Mouse (Mus musculus): ENCODE results near the gene Irgm1.
"Not testable (repeated sequence)": the region's sequence is repeated elsewhere in the genome, so short reads cannot be mapped to it uniquely, and the experiment has no call there.

Irgm1 gene

DNA sequence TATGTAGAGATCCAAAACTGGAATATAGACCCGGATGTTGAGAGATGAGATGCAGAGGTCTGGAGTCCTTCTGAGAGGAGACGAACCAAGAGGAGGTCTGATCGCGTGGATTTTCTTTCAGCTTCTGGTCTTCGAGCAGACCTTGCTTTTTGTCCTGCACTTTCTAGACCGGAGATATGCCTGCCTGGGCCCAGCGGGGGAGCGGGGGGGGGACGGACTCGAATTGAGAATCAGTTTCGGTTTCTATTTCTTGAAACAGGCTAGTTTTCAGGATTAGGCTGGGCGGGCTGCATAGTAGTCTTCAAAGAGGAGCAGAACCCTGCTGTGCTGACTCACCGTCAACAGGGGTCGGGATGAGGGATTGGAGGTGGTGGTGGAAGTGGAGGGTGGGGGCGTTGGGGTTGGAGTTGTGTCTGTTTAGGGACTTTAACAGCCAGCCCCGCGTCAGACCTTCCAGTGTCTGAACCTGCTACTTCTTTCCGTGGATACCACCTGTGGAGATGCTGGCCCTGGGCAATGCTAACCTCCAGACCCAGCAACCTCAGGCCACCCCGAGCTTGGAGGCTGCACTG is at the start of gene Irgm1:
TSS of gene Irgm1 (minus strand) at position 483 of the 572 bp plus-strand sequence.
- DNase-seq: no peak

DNA sequence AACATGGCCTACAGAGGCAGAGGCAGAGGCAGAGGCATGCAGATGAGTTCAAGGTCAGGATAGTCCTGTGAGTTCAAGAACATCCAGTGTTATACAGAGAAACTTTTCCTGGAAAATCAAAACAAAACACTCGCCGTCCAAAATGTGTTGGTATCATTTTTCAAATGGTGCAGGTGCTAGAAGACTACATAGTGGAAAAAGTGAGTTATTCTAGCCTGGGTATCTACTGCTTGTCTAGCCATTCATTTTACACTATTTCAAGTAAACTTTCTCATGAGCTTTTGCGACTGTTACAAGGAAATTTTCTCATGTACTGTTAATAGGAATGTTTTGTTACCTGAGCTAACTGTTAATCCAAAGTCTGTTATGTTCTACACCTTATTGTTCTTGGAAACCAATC is 46.9 kb upstream of the Irgm1 start:
- DNase-seq: no peak

DNA sequence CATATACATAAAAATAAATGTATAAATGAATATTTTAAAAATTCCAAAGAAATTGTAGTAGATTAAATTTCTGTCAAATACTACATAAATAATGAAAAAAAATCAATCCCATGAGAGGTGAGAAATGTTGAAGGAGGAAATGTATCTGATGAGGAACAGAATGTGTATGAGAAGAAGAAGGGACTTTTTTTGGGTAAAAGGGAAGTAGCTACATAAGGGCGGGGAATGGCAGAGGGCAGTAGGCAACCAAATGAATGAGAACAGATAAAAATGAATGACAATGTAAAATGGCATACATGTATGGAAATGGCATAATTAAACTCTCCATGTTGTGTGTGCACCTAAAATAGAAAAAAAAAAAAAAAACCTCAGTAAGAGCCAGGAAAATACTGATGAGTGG is 42.1 kb upstream of the Irgm1 start:
- no peak for DNase-seq

DNA sequence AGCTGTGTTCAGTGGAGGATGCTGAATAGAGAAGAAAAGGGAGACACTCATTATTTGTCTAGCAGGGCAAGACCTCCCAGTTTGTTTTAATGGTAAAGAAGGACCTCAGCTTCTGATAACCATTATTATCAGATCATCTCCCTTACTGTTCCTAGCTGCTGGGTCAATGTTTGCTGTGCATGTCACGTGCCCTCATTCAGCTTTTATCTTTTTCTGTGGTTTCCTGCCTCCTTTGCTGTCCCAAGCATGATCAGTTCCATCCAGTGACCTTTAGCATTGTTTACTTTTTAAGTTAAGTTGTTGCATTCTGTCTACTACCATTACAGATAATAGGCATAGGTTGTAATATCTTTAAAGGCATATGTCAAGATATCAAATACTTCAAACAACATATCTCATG is 37.0 kb upstream of the Irgm1 start:
- DNase-seq: no peak

- DNase-seq: no peak
Measured at GRCm38 (mm10) chr11:48902021-48902420, 30.5 kb upstream of the Irgm1 start, which contains the start of gene Gm5431. Gene Gm5431 (minus strand): TSS chr11:48902214.

GRCm38 (mm10) chr11:48901567-48901930 is 30.1 kb upstream of the Irgm1 start:
- not testable (repeated sequence) for DNase-seq

- not testable (repeated sequence) for DNase-seq
Measured at GRCm38 (mm10) chr11:48900654-48901566, 29.4 kb upstream of the Irgm1 start.

- no peak for DNase-seq
Measured at GRCm38 (mm10) chr11:48898812-48899431, 27.4 kb upstream of the Irgm1 start.

DNA sequence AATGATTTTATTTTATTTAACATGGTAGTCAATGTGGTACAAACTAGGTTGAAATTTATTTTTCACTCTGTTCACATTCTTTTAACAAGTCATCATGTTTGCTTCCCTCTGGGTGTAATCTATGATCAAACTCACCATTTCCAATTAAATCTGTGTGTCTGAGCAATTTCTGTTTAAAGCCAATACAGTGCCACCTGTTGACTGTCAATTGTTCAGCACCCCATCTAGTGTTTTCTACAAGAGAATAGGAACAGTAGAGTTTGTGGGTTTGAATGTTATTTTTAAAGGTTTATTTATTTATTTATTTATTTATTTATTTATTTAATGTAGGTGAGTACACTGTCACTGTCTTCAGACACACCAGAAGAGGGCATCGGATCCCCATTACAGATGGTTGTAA is 5.2 kb upstream of the Irgm1 start:
- DNase-seq: no peak

DNA sequence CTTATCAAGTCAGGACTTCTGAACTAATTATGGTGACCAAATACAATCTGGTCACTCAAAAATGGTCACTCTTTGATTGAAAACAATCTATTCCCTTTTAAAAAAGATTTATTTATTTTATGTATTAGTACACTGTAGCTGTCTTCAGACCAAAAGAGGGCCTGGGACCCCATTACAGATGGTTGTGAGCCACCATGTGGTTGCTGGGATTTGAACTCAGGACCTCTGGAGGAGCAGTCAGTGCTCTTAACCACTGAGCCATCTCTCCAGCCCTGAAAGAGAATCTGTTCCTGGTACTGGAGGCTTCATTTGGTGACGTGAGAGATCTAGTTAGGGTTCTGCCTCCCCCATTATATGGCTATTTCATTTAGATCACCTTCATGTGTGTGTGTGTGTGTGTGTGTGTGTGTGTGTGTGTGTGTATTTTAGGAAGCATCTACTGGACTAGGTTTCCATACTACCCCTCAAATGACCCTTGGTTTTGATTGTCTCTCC is 3.9 kb upstream of the Irgm1 start:
- not testable (repeated sequence) for DNase-seq

DNA sequence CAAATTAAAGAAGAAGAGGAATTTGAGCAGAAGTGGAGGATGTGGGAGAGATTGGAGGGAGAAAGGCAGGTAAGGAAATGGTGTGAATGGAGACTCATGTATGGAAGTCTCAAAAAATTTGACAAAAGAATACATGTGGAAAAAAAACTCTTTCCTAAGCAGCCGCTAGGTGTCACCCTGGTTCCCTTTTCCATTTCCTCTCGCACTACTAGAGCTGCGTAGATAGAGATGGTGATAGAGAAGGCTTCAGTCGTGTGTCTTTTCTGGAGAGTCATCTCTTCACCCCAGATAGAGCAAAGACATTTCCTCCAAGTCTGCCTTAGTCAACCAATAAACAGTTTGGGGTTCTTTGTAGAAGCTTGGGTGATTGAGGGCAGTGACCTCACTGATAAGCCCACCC is 3.0 kb upstream of the Irgm1 start:
- no peak for DNase-seq

GRCm38 (mm10) chr11:48873591-48874290 is 2.3 kb upstream of the Irgm1 start:
- DNase-seq: no peak

- DNase-seq: no peak
Measured at GRCm38 (mm10) chr11:48872695-48873300, 1.3 kb upstream of the Irgm1 start.

DNA sequence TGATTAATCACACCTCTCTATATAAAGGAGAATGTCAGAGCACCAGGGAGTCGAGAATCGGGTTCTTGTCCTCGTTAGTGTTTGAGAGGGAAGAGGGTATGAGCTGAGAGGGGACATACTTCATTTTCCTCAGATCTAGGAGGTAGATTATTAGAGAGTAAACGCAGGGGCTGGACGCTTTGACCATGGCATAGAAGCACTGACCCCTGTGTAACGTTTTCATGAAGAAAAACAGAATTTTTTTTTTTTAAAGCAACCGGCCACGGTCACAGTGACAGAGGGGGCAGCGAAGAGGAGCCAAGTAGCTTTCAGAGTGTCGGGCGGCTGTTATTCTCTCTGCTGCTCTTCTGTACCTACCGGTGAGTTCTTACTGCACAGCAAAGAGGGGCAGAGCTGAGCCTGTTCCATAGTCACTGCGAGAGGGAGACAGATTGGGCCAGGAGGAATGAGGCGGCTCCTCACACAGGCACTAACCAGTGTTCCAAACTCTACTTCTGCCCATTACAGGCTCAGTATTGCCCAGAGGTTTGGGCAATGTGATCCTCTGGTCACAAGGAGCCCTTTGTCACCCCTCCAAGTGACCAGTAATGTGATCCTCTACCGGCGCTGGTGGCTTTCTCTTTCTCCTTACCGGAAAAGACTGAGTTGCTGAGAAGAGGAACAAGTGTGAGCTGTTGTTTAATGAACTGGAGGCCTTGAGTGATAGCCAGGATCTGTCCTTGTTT is 496 bp upstream of the Irgm1 start:
- DNase-seq: peak; percentile 75

GRCm38 (mm10) chr11:48870781-48871180 is 702 bp downstream of the Irgm1 start:
- no peak for DNase-seq

DNA sequence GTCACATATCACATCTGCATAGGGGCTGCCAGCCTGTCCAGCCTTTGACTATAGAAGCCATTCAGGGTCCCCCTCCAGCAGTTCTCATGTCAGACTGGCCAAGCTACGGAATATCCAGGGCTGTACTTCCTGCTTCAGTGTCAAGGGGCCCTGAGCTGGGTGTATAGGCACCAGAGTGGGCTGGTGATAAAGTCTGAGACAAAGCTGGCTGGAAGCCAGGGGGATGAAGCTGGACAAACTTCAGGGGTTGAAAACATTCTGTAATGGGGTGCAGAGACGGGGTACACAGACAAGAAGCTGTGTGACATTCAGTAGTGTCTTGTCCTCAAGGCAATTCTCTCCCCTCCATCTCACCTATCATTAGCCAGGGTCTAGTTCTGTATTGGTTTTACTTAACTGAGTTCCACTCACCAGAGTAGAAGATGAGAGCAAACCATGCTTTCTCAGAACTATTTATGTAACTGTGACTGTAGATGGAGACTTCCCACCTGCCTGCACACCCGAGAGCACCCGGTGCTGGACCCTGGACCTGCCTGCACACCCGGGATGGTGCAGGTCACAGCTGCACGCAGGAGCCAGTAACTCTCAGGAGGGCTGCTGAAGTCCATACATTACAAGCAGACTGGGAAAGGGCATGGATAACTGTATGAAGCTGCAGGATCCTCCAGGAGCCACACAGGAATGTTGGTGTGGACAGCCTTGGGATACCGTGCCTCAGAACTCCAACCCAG is 1.9 kb downstream of the Irgm1 start:
- no peak for DNase-seq

GRCm38 (mm10) chr11:48866481-48866880 is 5.0 kb downstream of the Irgm1 start:
- no peak for DNase-seq

DNA sequence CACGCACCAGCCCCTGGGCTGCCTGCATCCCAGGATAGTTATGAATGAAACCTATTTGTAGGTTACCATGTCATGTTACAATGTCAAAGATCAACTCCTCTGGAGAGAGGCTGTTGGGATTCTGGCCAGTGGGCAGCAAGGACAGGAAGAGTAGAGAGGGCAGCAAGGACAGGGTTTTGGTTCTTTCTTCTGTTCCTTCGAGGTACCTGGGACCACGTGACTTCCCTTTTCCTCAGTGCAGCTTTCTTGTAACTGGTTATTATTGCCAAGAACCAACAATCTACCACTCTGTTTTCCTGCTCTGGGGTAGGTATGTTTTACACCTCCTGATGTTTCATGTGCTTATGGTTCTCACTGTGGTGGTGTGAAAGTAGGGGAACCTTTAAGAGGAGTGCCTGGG is 7.7 kb downstream of the Irgm1 start:
- no peak for DNase-seq

GRCm38 (mm10) chr11:48862784-48863319 is 8.6 kb downstream of the Irgm1 start:
- no peak for DNase-seq

GRCm38 (mm10) chr11:48859014-48859413 is 12.5 kb downstream of the Irgm1 start:
- DNase-seq: no peak
